Mouse (Mus musculus) kidney, postnatal 36 days (tissue): ENCODE measurements around the gene Myo1c.
A peak's percentile ranks its signal among the peaks of the same experiment; 100 is the strongest.

ENCODE experiments used
- DNase-seq, 2 experiments: peaks; one replicate each; pipeline ENCODE4 v3.0.0; 2021 to 2022; ENCODE audit warnings: mixed read lengths in 2 of 2

Gene Myo1c

DNA sequence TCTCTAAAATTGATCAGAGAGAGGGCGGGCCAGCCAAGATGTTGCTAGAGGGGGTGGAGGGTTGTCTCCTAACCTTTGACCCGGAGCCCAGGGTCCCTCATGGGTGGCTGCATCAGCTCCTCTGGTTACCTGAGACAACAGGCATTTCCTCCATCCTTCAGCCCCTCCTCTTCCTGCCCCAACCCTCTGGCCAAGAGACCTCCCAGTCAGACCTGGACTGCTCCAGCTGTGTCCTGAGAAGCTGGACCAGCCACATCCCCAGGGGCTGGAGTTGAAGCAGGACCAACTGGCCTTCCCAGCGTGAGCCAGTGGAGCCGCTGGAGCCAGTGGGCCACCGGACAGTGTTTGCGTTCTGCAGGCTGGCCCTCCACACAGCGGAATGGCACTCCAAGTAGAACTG, at the start of gene Myo1c:
TSS of gene Myo1c (plus strand) at position 194 of the 400 bp plus-strand sequence.
- DNase-seq: peak; percentile 72 to 76

DNA sequence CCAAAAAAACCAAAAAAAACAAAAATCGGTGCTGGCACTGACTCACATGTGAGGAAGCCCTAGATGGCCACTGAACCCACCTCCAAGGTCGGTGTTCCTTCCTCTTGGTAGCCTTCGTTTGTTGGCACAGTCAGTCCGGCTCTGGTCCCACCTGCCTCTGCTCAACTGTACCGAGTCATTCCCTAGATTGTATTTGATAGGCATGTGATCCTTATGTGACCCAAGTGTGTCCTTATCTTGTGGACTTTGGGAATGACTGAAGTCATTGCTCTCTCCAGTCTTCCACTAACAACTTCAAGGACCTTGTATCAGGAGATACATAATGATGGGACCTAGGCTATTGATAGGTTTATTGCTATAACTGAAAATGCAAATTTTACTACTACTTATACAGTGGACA, 45.5 kb upstream of the Myo1c start:
- DNase-seq: no peak

DNA sequence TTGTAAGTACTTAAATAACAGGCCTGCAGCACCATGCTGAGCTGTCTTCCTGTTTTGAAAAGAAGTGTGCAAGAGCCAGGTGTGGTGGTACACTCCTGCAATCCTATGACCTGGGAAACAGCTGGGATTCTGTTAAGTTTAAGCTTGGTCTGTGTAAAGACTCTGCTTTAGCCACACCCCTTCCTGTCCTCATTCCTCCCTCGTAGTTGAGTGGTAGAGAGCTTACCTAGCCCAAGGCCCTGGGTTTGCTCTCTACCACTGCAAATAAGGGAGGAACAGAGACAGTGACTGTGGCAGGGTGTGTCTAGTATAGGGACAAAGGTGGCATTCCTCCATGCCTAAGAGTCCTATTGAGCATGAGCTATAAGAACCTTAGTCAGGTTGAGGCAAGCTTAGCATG, 45.0 kb upstream of the Myo1c start:
- no peak for DNase-seq

DNA sequence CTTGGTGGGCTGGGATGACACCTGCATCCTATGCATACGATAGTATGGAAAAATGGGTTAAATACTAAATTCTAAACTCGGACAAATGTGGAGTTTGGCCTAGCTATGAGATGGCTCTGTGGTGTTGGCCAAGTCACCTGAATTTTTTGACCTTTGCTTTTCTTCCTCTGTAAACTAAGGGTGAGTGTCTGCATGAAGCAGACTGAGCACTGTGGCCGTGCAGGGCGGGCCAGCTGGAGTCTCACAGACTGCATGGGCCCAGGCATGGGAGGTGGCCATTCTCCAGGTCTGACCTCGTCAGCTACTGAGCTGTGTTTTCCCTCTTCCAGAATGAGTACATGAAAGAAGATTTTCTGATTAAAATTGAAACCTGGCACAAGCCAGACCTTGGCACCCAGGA, 41.5 kb upstream of the Myo1c start:
- DNase-seq: peak; percentile 65 to 67

DNA sequence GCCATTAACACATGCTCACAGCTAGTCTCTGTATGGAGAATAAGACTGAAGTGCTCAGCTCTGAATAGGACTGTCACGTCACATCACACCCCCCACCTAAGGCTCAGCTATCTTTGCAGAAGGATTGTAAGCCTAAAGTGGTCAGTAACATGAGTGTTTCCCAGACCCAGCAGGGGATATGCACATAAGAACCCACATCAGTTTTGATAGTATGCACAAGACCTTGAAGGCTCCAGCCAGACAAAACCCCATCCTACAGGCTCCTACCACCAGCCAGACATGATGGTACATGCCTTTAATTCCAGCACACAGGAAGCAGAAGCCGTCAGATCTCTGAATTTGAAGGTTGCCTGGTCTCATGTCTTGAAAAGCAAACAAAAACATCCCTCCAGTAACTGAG, 40.3 kb upstream of the Myo1c start:
- DNase-seq: no peak

DNA sequence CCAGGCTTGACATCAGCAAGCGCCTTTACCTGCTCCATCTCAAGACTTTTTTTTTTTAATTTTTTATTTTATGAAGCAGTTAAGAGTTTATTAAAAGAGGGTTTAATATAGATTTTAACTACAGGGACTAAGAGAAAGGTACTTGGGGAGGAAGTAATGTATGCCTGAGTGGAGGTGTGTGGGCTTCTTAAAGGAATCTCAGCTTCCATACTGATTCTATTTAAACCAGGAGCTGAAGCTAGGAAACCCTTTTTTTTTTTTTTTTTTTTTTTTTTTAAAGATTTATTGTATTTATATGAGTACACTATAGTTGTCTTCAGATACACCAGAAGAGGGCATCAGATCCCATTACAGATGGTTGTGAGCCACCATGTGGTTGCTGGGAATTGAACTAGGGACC, 35.5 kb upstream of the Myo1c start:
- DNase-seq: no peak

DNA sequence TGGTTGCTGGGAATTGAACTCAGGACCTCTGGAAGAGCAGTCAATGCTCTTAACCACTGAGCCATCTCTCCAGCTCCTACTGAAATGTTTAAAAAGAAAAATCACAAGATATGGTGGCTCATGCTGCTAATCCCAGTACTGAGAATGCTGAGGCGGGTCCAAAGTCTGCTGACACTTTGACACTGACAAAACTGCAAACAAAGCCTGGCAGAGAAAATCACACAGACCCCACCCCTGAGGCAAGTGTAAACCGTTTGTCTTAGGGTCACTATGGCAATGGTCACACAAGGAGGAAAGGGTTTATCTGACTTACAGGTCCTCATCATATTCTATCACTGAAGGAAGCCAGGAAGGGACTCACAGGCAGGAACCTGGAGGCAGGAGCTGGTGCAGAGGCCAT, 34.7 kb upstream of the Myo1c start:
- no peak for DNase-seq

DNA sequence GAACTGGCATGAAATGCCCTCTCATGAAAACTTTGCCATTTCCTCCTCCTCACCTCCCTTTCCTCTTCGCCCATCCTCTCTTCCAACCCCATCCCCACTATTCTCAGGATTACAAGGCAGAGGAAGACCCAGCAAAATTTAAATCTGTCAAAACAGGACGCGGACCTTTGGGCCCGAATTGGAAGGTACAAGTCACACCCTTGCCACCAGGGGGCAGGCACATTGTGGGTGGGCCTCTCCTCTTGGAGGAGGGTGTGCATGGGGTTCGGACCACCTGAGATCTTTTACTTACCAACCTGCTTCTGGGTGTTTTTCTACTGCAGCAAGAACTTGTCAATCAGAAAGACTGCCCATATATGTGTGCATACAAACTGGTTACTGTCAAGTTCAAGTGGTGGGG, 31.2 kb upstream of the Myo1c start:
- DNase-seq: peak in 1 of 2 experiments; percentile 60

DNA sequence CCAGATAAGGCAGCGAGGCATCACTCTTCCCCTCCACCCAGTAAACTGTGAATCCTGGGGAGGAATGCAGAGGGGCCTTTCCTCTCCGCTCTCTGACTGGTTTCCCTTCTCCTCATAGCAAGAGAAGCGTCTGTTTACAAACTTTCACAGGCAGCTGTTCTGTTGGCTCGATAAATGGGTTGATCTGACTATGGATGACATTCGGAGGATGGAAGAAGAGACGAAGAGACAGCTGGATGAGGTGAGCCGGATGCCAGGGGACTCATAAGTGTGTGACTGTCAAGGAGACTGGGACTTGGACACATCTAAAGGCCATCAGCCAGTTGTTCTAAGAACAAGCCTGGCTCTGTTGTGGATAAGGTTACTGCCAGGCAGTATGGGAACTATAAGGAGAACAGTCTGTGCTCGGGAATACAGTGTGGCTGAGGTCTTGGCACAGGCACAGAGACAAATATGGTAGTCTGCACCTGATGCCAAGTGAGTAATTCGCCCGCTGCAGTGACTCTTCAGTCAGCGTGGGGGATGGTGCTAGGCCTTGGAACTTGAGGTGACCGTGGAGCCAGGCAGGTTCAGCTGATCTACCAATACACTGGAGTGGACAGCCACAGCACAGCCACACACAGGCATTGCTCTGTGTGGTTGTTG, 30.0 kb upstream of the Myo1c start:
- DNase-seq: no peak

DNA sequence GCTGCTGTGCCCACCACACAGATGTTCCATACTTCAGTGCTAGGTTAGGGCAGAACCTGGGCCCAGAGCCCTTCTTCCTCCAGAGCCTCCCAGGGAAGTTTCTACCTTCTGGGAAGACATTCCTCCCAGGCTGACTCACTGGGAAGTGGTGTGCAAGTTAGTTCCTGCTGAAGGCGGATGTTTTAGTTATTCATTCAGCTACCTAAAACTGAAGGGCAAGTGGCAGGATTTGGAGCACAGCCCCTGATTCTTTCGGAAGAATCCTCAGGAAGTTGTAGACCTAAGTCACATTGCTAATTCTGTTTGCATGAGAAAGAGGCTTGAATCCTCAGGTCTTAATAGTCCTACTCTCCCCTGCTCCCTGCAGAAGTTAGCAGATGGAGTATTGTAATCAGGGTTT, 28.9 kb upstream of the Myo1c start:
- peak in 1 of 2 experiments; percentile 14 for DNase-seq

DNA sequence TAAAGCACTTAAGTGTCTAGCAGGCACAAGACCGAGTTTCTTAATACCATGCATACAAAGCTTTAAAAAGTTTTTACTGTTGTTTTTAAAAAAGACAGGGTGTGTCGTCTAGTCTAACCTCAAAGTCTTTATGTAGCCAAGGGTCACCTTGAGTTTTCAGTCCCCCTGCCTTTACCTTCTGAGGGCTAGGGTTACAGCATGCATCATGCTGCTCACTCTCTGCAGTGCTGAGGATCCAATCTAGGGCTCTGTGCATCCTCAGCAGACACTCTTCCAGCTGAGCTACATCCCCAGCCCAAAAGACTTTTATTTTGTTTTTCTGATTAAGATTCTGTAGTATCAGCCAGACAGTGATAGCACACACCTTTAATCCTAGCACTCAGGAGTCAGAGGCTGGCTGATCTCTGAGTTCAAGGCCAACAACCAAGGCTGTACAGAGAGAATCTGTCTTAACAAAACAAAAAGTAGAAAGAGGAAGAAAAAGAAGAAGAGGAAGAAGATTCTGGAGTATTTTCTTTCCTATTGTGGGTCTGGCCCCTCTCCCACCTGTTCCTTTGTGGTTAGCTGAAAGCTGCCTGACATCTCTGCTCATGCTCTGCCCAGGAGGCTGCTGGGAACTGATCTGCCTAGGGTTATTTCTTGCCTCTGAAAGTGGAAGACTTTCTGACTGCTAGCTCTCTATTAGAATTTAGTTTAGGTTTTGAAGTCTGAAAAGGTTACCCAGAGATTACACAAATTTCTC, 27.5 kb upstream of the Myo1c start:
- DNase-seq: no peak

DNA sequence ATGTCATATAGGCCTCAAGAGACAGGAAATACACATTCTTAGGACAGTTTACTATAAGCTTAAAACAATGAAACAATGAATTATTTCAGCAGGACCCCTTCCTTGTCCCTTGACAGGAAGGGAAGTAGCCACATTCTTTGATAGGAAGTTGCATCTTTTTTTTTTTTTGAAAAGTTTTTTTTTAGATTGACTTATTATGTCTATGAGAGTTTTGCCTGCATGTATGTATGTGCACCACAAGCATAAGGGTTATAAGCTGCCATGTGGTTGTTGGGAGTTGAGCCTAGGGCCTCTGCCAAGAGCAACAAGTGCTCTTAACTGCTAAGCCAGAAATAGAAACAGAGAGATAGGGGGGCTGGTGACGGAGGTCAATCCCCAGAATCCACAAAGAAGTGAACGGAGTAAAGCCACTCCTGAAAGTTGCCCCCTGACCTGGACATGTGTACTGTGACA, 26.2 kb upstream of the Myo1c start:
- DNase-seq: no peak

DNA sequence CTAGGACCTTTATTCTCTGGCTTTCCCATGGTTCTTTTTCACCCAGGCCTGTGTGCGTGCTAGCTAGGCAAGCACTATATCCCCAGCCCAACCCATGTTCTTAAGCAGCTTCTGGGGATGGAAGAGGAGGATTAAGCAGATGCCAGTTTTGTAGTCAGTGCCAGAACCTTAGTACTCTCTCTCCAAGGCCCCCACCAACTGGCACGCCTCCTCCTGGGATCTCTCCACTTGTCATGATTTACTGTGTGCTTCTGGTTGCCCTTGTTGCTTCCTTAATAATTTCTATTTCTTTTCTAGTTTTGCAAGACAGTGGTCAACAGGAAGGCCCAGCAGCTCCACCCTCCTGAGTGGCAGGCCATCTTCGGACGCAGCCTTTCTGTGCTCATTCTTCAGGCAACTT, 24.5 kb upstream of the Myo1c start:
- DNase-seq: peak; percentile 57 to 60

DNA sequence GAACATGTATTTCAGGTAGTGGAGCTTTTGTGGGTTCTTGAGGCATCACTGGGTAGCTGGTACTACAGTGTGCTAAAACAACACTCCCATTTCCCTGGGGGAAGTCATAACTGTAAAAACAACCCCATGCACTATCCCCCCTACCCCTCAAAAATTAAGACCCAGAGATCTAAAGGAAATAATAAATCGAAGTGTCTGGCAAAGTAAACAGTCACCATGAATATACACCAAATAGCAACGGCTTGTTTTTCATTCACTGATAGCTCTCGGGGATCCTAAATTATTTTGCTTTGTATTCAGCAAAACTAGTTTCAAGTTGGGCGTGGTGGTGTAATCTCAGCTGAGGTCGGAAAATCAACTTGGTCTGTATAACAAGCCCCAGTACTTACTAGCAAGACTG, 20.2 kb upstream of the Myo1c start:
- DNase-seq: no peak

DNA sequence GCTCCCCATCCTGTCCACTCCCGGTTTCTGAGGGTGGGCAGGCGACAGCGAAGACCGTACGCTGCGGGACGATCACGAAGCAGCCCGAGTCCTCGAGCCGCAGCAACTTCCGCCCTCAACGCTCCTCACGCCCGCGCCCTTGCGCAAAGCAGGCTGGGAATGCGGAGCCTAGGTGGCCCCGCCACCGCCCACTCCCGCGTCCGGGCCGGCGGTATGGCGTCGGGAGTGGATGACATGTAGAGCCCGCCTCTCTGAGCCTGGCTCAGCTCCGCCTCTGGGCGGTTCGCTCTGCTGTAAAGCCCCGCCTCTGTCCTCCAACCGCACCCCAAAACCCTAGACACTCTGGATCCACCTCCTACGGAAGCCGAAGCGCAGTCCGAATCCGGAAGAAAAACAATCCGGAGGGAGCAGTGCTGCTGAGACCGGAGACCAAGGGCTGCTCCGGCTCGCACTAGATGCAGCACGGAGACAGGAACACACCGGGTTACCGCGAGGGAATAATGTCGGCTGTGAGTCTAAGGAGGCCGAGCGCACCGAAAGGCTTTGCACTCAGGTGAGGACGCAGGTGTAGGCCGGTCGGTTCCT, 19.6 kb upstream of the Myo1c start, which contains the start of gene Inpp5k:
TSS of gene Inpp5k (plus strand) at position 344 of the 585 bp plus-strand sequence.
- DNase-seq: peak; percentile 97 to 98

DNA sequence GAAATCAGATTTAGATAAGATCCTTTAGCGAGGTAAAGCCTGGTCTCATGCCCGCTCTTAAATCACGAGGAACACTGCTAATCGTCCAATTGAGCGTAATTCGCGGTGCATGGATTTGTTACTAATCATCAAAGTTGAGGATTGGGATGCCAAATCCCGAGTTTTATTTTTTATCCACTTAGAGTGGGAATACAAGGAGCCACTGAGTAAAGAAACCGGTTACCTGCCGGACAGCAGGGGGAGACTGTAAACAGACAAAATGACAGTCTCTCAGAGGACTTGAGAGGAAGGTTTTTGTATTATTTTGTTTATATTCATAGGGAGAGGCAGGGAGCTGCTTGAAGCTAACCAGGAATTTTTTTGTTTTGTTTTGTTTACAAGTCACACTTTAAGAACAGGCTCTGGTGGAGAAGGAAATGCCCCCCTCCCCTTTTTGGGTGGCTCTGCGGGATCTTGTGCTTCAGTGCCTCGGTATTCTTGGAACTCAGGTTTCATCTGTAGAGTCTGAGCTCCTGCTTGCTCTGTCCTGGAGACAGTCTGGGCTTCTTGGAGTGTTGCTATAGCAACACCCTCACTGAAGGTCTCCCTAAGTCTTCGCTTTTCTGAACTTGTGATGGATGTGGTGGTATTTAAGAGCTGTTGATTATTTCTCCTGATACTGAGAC, 18.6 kb upstream of the Myo1c start:
- DNase-seq: peak; percentile 66 to 74

DNA sequence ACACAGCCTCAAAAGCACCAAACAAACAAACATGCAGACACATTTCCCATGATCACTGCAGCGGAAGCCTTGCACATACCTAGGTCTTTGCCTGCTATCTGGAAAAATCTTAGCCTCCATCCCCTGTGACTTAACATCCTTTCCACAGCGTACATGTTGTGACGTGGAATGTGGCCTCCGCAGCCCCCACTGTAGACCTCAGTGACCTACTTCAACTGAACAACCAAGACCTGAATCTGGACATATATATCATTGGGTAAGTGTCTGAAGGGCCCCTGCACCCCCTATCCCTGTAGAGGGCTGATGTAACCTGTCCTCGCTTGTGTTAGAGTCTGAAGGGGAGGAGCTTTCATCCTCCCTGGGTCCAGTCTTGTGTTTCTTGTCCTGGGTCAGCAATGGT, 17.4 kb upstream of the Myo1c start:
- DNase-seq: no peak

DNA sequence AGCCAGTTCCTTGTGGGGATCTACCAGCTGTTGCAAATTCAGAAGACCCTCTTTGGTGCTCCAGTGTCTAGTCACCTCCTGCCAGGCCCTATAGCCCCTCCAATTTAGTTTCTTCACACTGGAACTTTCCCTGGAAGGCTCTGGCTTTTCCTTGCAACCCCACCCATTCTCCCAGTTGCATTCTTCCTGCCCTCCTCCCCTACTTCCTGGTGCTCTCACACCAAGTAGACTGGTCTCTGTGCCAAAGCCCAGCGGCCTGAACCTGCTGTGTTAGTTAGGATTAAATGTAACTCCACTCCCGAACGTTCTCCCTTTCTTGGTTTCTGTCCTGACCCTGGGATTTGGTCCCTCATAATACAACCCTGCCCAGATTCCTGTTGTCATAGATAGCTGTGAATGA, 15.5 kb upstream of the Myo1c start:
- no peak for DNase-seq

DNA sequence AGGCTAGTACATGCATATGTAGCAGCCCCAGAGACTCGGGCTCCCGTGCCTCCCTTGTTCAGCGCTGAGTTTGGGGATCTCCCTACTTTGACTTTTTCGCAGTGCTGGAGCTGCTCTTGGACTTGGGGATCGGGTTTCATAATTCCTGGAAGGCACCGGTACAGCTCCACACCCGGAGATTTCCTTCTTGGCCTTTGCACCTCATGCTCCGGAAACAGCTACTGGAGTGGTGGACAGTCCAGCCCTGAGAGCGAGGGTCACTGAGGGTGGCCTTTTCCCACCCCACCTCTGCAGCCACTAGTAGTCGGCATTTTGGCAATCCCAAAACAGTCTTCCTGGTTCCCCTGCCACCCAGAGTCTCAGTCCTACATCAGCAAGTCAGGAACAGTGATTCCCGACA, 15.0 kb upstream of the Myo1c start:
- peak; percentile 77 to 87 for DNase-seq

DNA sequence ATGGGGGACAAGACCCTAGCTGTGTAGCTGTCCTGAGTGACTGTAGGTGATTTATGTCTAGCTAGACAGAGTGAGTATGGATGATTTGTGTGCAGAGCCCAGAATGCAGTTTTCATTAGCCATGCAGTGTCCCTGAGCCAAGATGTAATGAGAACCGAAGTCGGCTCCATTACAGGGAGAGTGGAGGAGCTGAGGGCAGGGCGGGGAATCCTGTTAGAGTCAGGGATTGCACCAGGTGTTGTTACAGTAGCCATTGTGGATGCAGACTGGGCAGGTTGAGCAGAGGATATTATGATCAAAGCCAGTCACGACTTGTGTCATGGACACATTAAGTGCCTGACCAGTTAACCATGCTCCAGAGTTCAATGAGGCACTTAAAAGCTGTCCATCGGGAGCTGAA, 7.0 kb upstream of the Myo1c start:
- no peak for DNase-seq

DNA sequence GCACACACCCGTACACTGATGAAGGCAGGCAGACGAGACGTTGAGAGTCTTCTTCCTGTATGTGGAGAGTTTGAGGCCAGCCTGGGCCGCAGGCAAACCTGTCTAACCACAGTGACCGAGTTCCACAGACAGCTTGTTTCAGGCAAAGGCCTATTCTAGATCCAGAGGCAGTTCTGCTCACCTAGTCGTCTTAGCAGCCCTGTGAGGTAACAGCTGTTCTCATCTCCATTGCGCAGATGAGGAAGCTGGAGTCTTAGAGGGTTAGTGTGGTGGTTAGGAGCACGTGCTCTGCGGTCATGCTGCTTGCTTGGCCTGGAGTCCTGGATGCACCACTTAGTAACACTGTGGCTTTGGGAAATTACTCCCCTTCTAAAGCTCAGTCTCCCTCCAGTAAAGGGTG, 5.6 kb upstream of the Myo1c start:
- no peak for DNase-seq

DNA sequence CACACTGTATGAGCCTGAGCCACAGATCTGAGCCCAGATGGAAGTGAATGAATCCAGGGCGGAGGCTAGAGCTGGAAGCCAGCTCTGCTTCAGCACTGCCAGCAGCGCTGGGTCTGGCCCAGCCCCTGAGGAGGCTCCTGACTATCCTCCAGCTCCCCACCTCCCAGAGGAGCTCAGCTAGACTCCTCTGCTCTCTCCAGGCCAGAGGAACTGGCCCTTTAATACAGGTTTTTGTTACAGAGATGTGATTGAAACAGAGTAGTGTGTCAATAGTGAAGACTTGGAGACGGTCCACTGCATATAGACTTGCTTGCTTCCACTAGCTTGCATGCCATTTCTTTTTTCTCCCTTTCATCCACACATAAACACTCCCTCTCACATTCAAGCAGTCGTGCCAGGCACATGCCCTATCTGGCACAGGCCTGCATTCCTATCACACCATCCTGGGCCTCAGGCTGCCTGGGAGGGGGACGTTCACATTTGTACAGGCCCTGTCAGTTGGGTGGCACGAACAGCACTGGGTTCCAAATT, 2.6 kb upstream of the Myo1c start:
- DNase-seq: no peak

DNA sequence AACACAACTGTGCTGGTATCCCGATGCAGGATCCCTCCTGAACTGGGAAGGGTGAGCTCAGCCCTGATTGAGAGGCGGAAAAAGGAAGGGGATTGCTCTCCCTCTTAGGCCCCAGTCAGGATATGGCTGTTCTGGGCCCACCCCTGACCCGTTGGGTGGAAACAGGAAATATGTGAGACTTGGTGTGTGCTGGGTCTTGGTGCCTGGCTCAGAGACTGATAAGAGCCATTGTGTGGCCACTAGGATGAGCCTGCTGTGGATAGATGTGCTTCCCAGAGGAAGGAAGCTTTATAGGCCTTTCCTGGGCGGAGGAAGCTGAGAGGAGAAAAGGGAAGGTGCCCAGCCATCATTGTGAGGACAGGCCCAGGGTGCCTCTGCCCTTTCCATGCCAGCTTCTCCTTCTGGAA, 1.1 kb upstream of the Myo1c start:
- peak; percentile 66 to 77 for DNase-seq
